Mouse (Mus musculus) layer of hippocampus, postnatal 10 days (tissue): ENCODE data around the gene Tomt. TPM values are rescaled to one million over a fixed set of nuclear protein-coding genes. Genes with fewer than 3 reads are reported as not detected.

Experiments
- DNase-seq, 2 experiments: peaks; one replicate each; pipeline ENCODE4 v3.0.0; 2021; ENCODE audit warnings: low spot score in 2 of 2
- microRNA-seq, 2 experiments: library from miRNA; unstranded; fragments of <30 nt; microRNA quantifications; one replicate each; pipeline ENCODE4 v1.2.0; 2021
- total RNA-seq, 2 experiments: library from RNA; stranded (reverse); gene quantifications; 2 replicates each; pipeline ENCODE4 v1.2.3; 2021

Tomt gene
- total RNA-seq, 2 experiments from 2014 or later, result 0.11 TPM; not detected in 1

DNA sequence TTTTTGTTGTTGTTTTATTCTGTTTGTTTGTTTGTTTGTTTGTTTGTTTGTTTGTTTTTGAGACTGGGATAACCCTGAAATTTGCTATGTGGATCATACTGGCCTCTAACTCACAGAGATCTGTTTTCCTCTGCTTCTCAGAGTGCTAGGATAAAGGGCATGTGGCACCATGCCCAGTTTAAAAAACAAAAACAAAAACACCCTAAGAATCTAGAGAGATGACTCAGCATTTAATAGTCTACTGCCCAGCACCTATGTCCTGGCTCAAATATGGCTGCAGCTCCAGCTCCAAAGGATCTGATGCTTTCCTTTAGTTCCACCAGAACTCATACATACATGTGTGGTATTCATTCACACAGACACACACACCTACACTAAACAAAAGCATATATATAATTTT, 45.2 kb downstream of the Tomt start:
- DNase-seq, result no peak

DNA sequence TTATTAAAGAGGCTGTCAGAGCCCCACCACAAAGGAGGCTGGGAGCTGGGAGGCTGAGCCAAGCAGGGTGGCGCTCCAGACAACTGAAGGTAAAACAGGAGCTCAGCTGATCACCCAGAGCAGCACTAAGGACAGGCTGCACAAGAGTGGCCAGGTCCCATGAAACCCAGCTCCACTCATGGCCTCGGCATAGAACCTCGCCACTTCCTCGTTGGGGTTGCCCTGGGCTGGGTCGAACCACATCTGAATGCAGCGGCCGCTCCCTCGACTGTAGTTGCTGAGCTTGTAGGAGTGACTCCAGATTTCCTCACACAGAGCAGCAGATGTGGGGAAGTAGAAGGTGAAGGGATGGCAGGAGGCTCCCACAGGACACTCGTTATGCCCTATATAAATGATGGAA, 47.8 kb downstream of the Tomt start:
- DNase-seq, result no peak

- no peak for DNase-seq
Measured at GRCm38 (mm10) chr7:101857094-101857493, 49.1 kb downstream of the Tomt start, which contains the start of gene Folr2. TSS of gene Folr2 (minus strand) at chr7:101857194.

- DNase-seq, result no peak
Measured at GRCm38 (mm10) chr7:101853816-101854215, 52.3 kb downstream of the Tomt start.

DNA sequence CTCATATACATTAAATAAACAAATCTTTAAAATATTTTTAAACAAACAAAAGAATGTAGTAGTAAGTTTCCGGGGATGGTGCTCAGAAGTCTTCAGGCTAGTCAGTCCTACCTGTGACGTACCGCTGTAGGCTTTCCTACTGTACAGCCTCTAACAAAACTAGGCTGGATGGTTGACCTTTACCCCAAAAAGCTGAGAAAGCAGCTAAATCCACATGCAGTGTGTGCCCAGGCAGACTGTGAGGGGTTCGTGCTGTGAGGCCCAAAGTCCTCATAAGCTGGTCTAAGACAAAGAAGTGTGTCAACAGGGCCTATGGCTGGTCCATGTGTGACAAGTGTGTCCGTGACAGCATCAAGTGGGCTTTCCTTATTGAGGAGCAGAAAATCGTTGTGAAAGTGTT, 53.3 kb downstream of the Tomt start:
- no peak for DNase-seq

- no peak for DNase-seq
Measured at GRCm38 (mm10) chr7:101851689-101852088, 54.5 kb downstream of the Tomt start.

Small RNAs within 50 kb of the gene (microRNA-seq; reads per million reads assigned to microRNA genes)
- 0 reads per million in 2 experiments for gene Gm22655

Other genes starting within 250 kb of the Tomt start
- gene Clpb, start 242.7 kb downstream of the Tomt start, total RNA-seq, result 10 to 100 TPM; 42.8 to 47.1 TPM
- gene Phox2a, start 88.0 kb downstream of the Tomt start, total RNA-seq, result not detected
- 10 to 100 TPM; 24.0 to 26.3 TPM for gene Inppl1, start 68.1 kb downstream of the Tomt start, total RNA-seq
- gene Folr2, start 49.2 kb downstream of the Tomt start, total RNA-seq, result 1 to 10 TPM; 1.2 to 1.3 TPM
- 10 to 100 TPM; 31.8 to 34.3 TPM for gene Anapc15, start 42.6 kb downstream of the Tomt start, total RNA-seq
- gene Folr1, start 35.6 kb downstream of the Tomt start, total RNA-seq, result 10 to 100 TPM in 1 of 2 experiments, 1 to 10 TPM in 1; 1.3 to 17.2 TPM
- 10 to 100 TPM; 98.0 to 98.3 TPM for gene Lamtor1, start 455 bp downstream of the Tomt start, total RNA-seq
- 1 to 10 TPM; 5.2 to 6.5 TPM for gene Lrrc51, start 27.5 kb upstream of the Tomt start, total RNA-seq
- 10 to 100 TPM; 64.7 to 71.6 TPM for gene Numa1, start 27.8 kb upstream of the Tomt start, total RNA-seq
- gene Il18bp, start 112.3 kb upstream of the Tomt start, total RNA-seq, result 10 to 100 TPM; 11.1 to 11.9 TPM
- gene Rnf121, start 159.1 kb upstream of the Tomt start, total RNA-seq, result 10 to 100 TPM; 44.6 to 45.4 TPM
- gene Xndc1, start 159.2 kb upstream of the Tomt start, total RNA-seq, result 10 to 100 TPM; 23.2 to 23.6 TPM
- 1 to 10 TPM; 1.5 to 1.9 TPM for gene Xntrpc, start 159.4 kb upstream of the Tomt start, total RNA-seq
- 1 to 10 TPM in 1 of 2 experiments, under 1 TPM in 1; 0.36 to 1.5 TPM for gene Trpc2, start 176.8 kb upstream of the Tomt start, total RNA-seq
- gene Art1, start 195.4 kb upstream of the Tomt start, total RNA-seq, result not detected
- gene Art5, start 203.1 kb upstream of the Tomt start, total RNA-seq, result not detected
- not detected for gene Chrna10, start 210.5 kb upstream of the Tomt start, total RNA-seq